In the genomic region with DNA sequence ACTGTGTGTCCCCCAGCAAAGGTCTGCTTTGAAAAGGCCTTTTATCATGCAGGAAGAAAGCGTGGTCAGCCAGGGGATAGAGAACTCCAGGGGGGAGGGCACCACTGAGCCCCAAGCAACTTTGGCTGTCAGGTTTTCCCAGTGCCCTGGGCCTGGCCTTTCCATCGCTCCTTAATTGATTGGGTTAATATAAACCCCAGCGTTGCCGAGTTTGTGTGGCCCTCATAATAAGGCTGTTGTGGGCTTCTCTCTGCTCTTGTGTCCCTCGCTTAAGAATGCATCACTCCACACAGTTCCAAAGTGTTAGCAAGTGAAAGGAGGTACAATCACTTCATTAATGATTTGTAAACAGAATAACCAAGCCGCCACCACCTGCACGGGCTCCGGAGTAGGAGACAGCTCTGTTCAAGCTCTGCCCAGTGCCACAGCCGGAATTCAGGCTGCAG, we compare ENCODE assay signal across 11 mouse cellular contexts.
DNase-seq lines count a peak whose midpoint lies in the region; ATAC-seq and TF ChIP-seq lines count a peak whose summit lies in the region.
"Had no signal": no experiment of that assay in that cellular context is flagged by ENCODE, and none has a peak within 500 bp of the region (broad histone marks: within the 10 kb centered on the region; RNA-seq: fewer than 3 reads in every experiment).

No protein-coding gene starts in this region.

- H3K4me3 ChIP-seq in forebrain, embryonic 13.5 days: no peak overlapping the region
- no peak overlapping the region for H3K4me3 ChIP-seq in kidney, embryonic 16.5 days (ENCODE audit: low read length)
- H3K4me3 ChIP-seq in midbrain, postnatal 0 days (ENCODE audit: low read depth, low read length): no peak overlapping the region
- H3K4me3 ChIP-seq: embryonic facial prominence, embryonic 15.5 days; heart, embryonic 15.5 days; liver, embryonic 12.5 days had no signal

- intact Hi-C loops in left cerebral cortex, postnatal 10 days (cut with DNase I): no loop called here
- intact Hi-C loops in left cerebral cortex, postnatal 36 days (cut with DNase I): no loop called here

- peak; percentile 13 to 23 for DNase-seq in left cerebral cortex, postnatal 10 days (ENCODE audit: extremely low spot score in 1 of 2, low spot score in 2 of 2)
- DNase-seq in left cerebral cortex, postnatal 36 days (ENCODE audit: low spot score in 2 of 2): no peak
- DNase-seq in midbrain, postnatal 0 days (ENCODE audit: low spot score): peak; percentile 68
- no peak for DNase-seq in urinary bladder, postnatal 10 days (ENCODE audit: low spot score)
- DNase-seq in urinary bladder, adult 2 months (ENCODE audit: low spot score): no peak
- DNase-seq in cerebellum, adult 8-10 months: no peak

- ATAC-seq in forebrain, embryonic 13.5 days: peak; percentile 74
- peak; percentile 92 for ATAC-seq in kidney, embryonic 16.5 days (ENCODE audit: low FRiP score, low TSS enrichment)
- ATAC-seq in midbrain, postnatal 0 days (ENCODE audit: low FRiP score): peak; percentile 74
- ATAC-seq: liver, embryonic 12.5 days had no signal

- H3K4me1 ChIP-seq in forebrain, embryonic 13.5 days: peaks cover 28% of the 10 kb centered on the region
- peaks cover 5% of the 10 kb centered on the region; the same call in 1 of the 2 replicates for H3K4me1 ChIP-seq in kidney, embryonic 16.5 days (ENCODE audit: insufficient read depth, low read length)
- H3K4me1 ChIP-seq in midbrain, postnatal 0 days (ENCODE audit: insufficient read depth, low read length): no peaks in the 10 kb centered on the region
- H3K4me1 ChIP-seq: heart, embryonic 15.5 days; liver, embryonic 12.5 days had no signal

- no peak overlapping the region for H3K9ac ChIP-seq in forebrain, embryonic 13.5 days
- H3K9ac ChIP-seq in kidney, embryonic 16.5 days (replicated peaks; ENCODE audit: low read length): no peak overlapping the region
- 0 out of 2 replicates have a peak overlapping the region, but pooled peaks have one; percentile 3 for H3K9ac ChIP-seq in midbrain, postnatal 0 days (replicated peaks; ENCODE audit: low read length, poor library complexity, severe bottlenecking)
- H3K9ac ChIP-seq: embryonic facial prominence, embryonic 15.5 days; heart, embryonic 15.5 days; liver, embryonic 12.5 days had no signal

- peak overlapping the region; percentile 69 for H3K27ac ChIP-seq in forebrain, embryonic 13.5 days
- H3K27ac ChIP-seq in kidney, embryonic 16.5 days (ENCODE audit: low read length): peak overlapping the region; percentile 76
- no peak overlapping the region; the same call in 1 of the 2 replicates for H3K27ac ChIP-seq in midbrain, postnatal 0 days (ENCODE audit: low read depth, low read length)
- H3K27ac ChIP-seq: embryonic facial prominence, embryonic 15.5 days; heart, embryonic 15.5 days; liver, embryonic 12.5 days had no signal

- H3K27me3 ChIP-seq in forebrain, embryonic 13.5 days: peaks cover 41% of the 10 kb centered on the region
- H3K27me3 ChIP-seq in kidney, embryonic 16.5 days (ENCODE audit: insufficient read depth, low read length): no peaks in the 10 kb centered on the region
- no peaks in the 10 kb centered on the region for H3K27me3 ChIP-seq in midbrain, postnatal 0 days (ENCODE audit: insufficient read depth, low read length)
- H3K27me3 ChIP-seq: embryonic facial prominence, embryonic 15.5 days; heart, embryonic 15.5 days; liver, embryonic 12.5 days had no signal

- H3K9me3 ChIP-seq in forebrain, embryonic 13.5 days (replicated peaks): no peaks in the 10 kb centered on the region
- H3K9me3 ChIP-seq in kidney, embryonic 16.5 days (ENCODE audit: low read length): no peaks in the 10 kb centered on the region
- no peaks in the 10 kb centered on the region for H3K9me3 ChIP-seq in midbrain, postnatal 0 days (ENCODE audit: low read length)
- H3K9me3 ChIP-seq: embryonic facial prominence, embryonic 15.5 days; heart, embryonic 15.5 days; liver, embryonic 12.5 days had no signal

- no peak for TF ChIP-seq CTCF in midbrain, postnatal 0 days (IDR thresholded peaks at IDR 0.05)

- H3K36me3 ChIP-seq in forebrain, embryonic 13.5 days (ENCODE audit: poor library complexity, severe bottlenecking): no peaks in the 10 kb centered on the region
- H3K36me3 ChIP-seq in kidney, embryonic 16.5 days (ENCODE audit: insufficient read depth, low read length): no peaks in the 10 kb centered on the region
- no peaks in the 10 kb centered on the region for H3K36me3 ChIP-seq in midbrain, postnatal 0 days (ENCODE audit: insufficient read depth, low read length)
- H3K36me3 ChIP-seq: embryonic facial prominence, embryonic 15.5 days; heart, embryonic 15.5 days; liver, embryonic 12.5 days had no signal

- H3K4me2 ChIP-seq in forebrain, embryonic 13.5 days: peak overlapping the region; percentile 51; the same call in 1 of the 2 replicates
- H3K4me2 ChIP-seq in kidney, embryonic 16.5 days (replicated peaks; ENCODE audit: low read depth, low read length): peak overlapping the region; percentile 38
- H3K4me2 ChIP-seq in midbrain, postnatal 0 days (ENCODE audit: low read depth, low read length, poor library complexity, severe bottlenecking): peak overlapping the region; percentile 10; the same call in 1 of the 2 replicates
- H3K4me2 ChIP-seq: liver, embryonic 12.5 days had no signal

- WGBS in forebrain, embryonic 13.5 days: 6% methylated on average over 9 of the region's 9 CpGs
- 11% methylated on average over 9 of the region's 9 CpGs for WGBS in kidney, embryonic 16.5 days
- WGBS in midbrain, postnatal 0 days: 21% methylated on average over 9 of the region's 9 CpGs

Comparison
In these comparisons a context has a peak if more than half of its experiments do, and no peak if none do; other contexts are left out.
1. DNase-seq: peak in left cerebral cortex, postnatal 10 days (2 of 2) and midbrain, postnatal 0 days (single experiment); none in left cerebral cortex, postnatal 36 days (0 of 2), urinary bladder, postnatal 10 days (single experiment), urinary bladder, adult 2 months (single experiment) and cerebellum, adult 8-10 months (single experiment).
2. Peak in every context shown above with its lines, with median percentiles within 50 percentile points of each other: ATAC-seq and H3K4me2 ChIP-seq.